Mouse (Mus musculus): ENCODE data around the gene Klhl3.

DNA sequence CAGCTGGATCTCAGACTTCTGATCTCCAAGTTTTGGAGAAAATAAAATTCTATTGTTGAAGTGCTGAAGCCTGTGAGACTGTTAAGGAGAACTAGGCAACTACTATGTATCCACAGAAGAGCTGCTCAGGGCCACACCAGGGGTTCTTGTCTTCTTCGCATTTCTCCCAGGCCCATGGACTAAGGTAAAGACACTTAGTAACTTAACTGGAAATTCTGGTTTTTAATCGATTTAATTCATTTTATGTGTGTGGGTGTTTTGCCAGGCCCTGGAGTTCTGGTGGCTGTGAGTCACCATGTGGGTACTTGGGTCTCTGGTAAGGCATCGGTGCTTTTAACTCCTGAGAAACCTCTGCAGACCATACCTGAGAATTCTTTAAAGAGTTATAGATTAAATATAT is 36.2 kb upstream of the Klhl3 start:
- TF ChIP-seq CTCF (IDR thresholded peaks at IDR 0.05; ENCODE audit: low read depth, low read length) (no peak), POLR2A (IDR thresholded peaks at IDR 0.05; ENCODE audit: insufficient read depth, low read length) (no peak), EP300 (IDR thresholded peaks at IDR 0.05; ENCODE audit: insufficient read depth, low read depth, low read length) (no peak)

All from ES-Bruce4 (cell line).